Mouse (Mus musculus): ENCODE data around the gene Gpr141. TPM values are rescaled to one million over a fixed set of nuclear protein-coding genes. Genes with fewer than 3 reads are reported as not detected.
"Not testable (repeated sequence)": the region's sequence is repeated elsewhere in the genome, so short reads cannot be mapped to it uniquely, and the experiment has no call there.

Gpr141 gene
- polyA plus RNA-seq, 1 experiment = 0.01 TPM

DNA sequence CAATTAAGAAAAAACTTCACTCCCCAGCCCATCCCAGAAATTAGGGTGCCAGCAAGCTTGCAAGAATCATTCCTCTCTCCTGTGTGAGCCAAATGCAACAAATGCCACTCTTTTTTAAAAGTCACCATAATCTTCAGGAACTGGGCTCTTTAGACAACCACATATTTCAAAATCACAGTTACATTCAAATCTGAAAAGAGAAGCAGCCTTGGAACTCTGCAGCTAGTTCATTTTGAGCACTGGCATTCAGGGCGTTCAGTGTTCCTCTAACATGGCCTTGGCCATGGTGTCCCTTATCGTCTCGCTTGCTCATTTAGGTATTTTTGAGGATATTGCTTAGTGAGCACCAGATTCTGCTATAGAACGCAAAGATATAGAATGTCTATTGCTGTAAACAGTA is 4.1 kb downstream of the Gpr141 start:
- H3K79me2 ChIP-seq (ENCODE audit: control insufficient read depth, insufficient read depth) = no peaks in the 10 kb centered on the region
- H3K36me3 ChIP-seq (ENCODE audit: control insufficient read depth, insufficient read depth) = no peaks in the 10 kb centered on the region
- H3K79me3 ChIP-seq (ENCODE audit: low read depth) = no peaks in the 10 kb centered on the region
- TF ChIP-seq USF1 (IDR thresholded peaks at IDR 0.05; ENCODE audit: low read depth) (no peak), MYOG (IDR thresholded peaks at IDR 0.05; ENCODE audit: control insufficient read depth, extremely low read depth, insufficient read length) (no peak), CTCF (IDR thresholded peaks at IDR 0.05; ENCODE audit: control insufficient read depth, insufficient read depth, insufficient read length) (no peak), MYOD1 (IDR thresholded peaks at IDR 0.05; ENCODE audit: control insufficient read depth, insufficient read length, low read depth) (no peak), FOSL1 (IDR thresholded peaks at IDR 0.05; ENCODE audit: insufficient read depth, low read length, poor library complexity, severe bottlenecking) (no peak), MAX (IDR thresholded peaks at IDR 0.05) (no peak), CEBPB (IDR thresholded peaks at IDR 0.05; ENCODE audit: low read depth) (no peak)
- no peaks in the 10 kb centered on the region for H3K27me3 ChIP-seq (ENCODE audit: control insufficient read depth, insufficient read depth, insufficient read length)
- no peak overlapping the region for H3K4me3 ChIP-seq (ENCODE audit: insufficient read depth, poor library complexity, severe bottlenecking)
- no peak overlapping the region for H3ac ChIP-seq (ENCODE audit: control insufficient read depth, insufficient read length, low read depth)

DNA sequence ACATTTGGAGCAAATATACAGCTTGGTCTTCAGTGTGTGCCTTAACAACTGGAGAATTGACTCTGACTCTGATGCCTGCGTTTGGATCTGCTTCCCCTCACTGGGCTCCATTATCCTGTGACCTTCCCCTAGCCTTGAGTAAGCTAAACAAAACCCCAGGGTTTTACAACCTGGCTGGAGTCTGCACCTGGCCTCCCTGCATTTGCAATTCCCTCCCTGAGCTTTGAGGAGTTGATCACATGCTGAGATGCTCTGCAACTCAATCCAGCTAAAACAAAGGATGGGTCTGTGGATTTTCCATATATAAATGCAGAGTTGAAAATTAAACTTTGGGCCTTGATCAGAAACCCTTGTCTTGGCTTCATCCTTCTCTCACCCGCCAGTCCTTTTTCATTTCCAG is 4.8 kb downstream of the Gpr141 start:
- no peaks in the 10 kb centered on the region for H3K79me2 ChIP-seq (ENCODE audit: control insufficient read depth, insufficient read depth)
- no peaks in the 10 kb centered on the region for H3K36me3 ChIP-seq (ENCODE audit: control insufficient read depth, insufficient read depth)
- H3K79me3 ChIP-seq (ENCODE audit: low read depth) = no peaks in the 10 kb centered on the region
- no peak overlapping the region for H3ac ChIP-seq (ENCODE audit: control insufficient read depth, insufficient read length, low read depth)
- H3K4me3 ChIP-seq (ENCODE audit: insufficient read depth, poor library complexity, severe bottlenecking) = no peak overlapping the region
- no peak for TF ChIP-seq FOSL1 (IDR thresholded peaks at IDR 0.05; ENCODE audit: insufficient read depth, low read length, poor library complexity, severe bottlenecking)
- TF ChIP-seq CEBPB (IDR thresholded peaks at IDR 0.05; ENCODE audit: low read depth) = no peak
- TF ChIP-seq MAX (IDR thresholded peaks at IDR 0.05) = no peak
- TF ChIP-seq MYOG (IDR thresholded peaks at IDR 0.05; ENCODE audit: control insufficient read depth, extremely low read depth, insufficient read length) = no peak
- no peak for TF ChIP-seq MYOD1 (IDR thresholded peaks at IDR 0.05; ENCODE audit: control insufficient read depth, insufficient read length, low read depth)
- no peak for TF ChIP-seq USF1 (IDR thresholded peaks at IDR 0.05; ENCODE audit: low read depth)
- no peaks in the 10 kb centered on the region for H3K27me3 ChIP-seq (ENCODE audit: control insufficient read depth, insufficient read depth, insufficient read length)

DNA sequence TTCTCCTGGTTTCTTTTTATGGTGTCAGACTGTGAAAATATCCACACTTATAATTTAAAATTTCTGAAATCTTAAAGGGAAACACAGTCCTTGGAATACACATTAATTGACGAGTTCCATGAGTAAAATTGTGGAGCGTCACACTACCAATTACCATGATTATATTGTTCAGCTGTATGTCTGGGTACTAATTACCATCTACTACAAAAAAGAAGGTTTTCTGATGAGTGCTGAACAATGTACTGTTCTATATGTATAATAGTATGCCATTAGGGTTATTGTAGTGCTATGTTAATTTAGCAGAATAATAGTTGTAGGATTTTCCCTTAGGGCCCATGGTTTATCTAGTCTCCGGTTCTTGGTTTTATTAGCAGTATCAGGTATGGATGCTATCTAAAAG is 29.1 kb downstream of the Gpr141 start:
- no peaks in the 10 kb centered on the region for H3K36me3 ChIP-seq (ENCODE audit: control insufficient read depth, insufficient read depth)
- H3K4me3 ChIP-seq (ENCODE audit: insufficient read depth, poor library complexity, severe bottlenecking) = no peak overlapping the region
- no peak overlapping the region for H3ac ChIP-seq (ENCODE audit: control insufficient read depth, insufficient read length, low read depth)
- no peaks in the 10 kb centered on the region for H3K79me3 ChIP-seq (ENCODE audit: low read depth)
- no peaks in the 10 kb centered on the region for H3K79me2 ChIP-seq (ENCODE audit: control insufficient read depth, insufficient read depth)
- TF ChIP-seq FOSL1 (IDR thresholded peaks at IDR 0.05; ENCODE audit: insufficient read depth, low read length, poor library complexity, severe bottlenecking) = no peak
- no peak for TF ChIP-seq MYOD1 (IDR thresholded peaks at IDR 0.05; ENCODE audit: control insufficient read depth, insufficient read length, low read depth)
- no peak for TF ChIP-seq MYOG (IDR thresholded peaks at IDR 0.05; ENCODE audit: control insufficient read depth, extremely low read depth, insufficient read length)
- TF ChIP-seq USF1 (IDR thresholded peaks at IDR 0.05; ENCODE audit: low read depth) = no peak
- no peak for TF ChIP-seq MAX (IDR thresholded peaks at IDR 0.05)
- no peak for TF ChIP-seq CTCF (IDR thresholded peaks at IDR 0.05; ENCODE audit: control insufficient read depth, insufficient read depth, insufficient read length)
- no peak for TF ChIP-seq CEBPB (IDR thresholded peaks at IDR 0.05; ENCODE audit: low read depth)
- no peaks in the 10 kb centered on the region for H3K27me3 ChIP-seq (ENCODE audit: control insufficient read depth, insufficient read depth, insufficient read length)

DNA sequence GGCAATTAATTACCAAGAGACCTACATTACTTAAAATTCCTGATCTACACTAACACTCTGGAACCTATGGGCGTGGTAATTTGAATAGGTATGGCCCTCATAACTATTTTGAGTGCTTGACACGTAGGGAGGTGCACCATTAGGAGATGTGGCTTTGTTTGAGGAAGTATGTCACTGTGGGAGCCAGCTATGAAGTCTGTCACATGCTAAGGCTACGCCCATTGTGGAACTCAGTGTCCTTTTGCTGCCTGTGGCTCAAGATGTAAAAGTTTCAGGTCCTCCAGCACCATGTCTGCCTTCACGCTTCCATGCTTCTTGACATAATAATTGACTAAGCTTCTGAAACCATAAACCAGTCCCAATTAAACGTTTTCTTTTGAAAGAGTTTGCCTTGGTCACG is 29.6 kb downstream of the Gpr141 start:
- TF ChIP-seq MYOD1 (IDR thresholded peaks at IDR 0.05; ENCODE audit: control insufficient read depth, insufficient read length, low read depth) (no peak), MAX (IDR thresholded peaks at IDR 0.05) (no peak), MYOG (IDR thresholded peaks at IDR 0.05; ENCODE audit: control insufficient read depth, extremely low read depth, insufficient read length) (no peak), USF1 (IDR thresholded peaks at IDR 0.05; ENCODE audit: low read depth) (no peak), CEBPB (IDR thresholded peaks at IDR 0.05; ENCODE audit: low read depth) (no peak), FOSL1 (IDR thresholded peaks at IDR 0.05; ENCODE audit: insufficient read depth, low read length, poor library complexity, severe bottlenecking) (no peak)
- Histone ChIP-seq H3K79me2 (ENCODE audit: control insufficient read depth, insufficient read depth) (no peaks in the 10 kb centered on the region), H3K4me3 (ENCODE audit: insufficient read depth, poor library complexity, severe bottlenecking) (no peak overlapping the region)

DNA sequence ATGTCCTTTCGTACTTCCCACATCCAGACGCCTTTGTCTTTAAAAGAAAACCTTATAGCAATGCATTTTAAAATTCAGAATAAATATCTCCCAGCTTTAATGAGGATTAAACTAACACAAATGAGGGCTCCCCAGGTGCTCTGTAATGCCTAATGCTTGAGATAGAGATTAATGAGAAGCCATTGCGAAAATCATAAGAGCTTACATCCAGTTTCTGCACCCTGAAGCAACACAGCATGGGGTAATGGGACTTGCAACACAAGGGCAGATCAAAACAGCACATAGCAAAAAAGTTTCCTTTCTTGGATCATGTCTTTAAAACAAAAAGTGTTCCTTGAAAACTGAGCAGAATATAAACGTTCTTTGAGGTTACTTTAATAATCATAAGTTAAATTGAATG is 30.3 kb downstream of the Gpr141 start:
- Histone ChIP-seq H3K79me3 (ENCODE audit: low read depth) (no peaks in the 10 kb centered on the region), H3K27me3 (ENCODE audit: control insufficient read depth, insufficient read depth, insufficient read length) (no peaks in the 10 kb centered on the region), H3K36me3 (ENCODE audit: control insufficient read depth, insufficient read depth) (no peaks in the 10 kb centered on the region), H3K79me2 (ENCODE audit: control insufficient read depth, insufficient read depth) (no peaks in the 10 kb centered on the region), H3ac (ENCODE audit: control insufficient read depth, insufficient read length, low read depth) (no peak overlapping the region), H3K4me3 (ENCODE audit: insufficient read depth, poor library complexity, severe bottlenecking) (no peak overlapping the region)
- TF ChIP-seq USF1 (IDR thresholded peaks at IDR 0.05; ENCODE audit: low read depth) (no peak), MAX (IDR thresholded peaks at IDR 0.05) (no peak)

More for the DNA sequence above, 29.6 kb downstream of the Gpr141 start:
- Histone ChIP-seq H3K79me3 (ENCODE audit: low read depth) (no peaks in the 10 kb centered on the region), H3K27me3 (ENCODE audit: control insufficient read depth, insufficient read depth, insufficient read length) (no peaks in the 10 kb centered on the region), H3ac (ENCODE audit: control insufficient read depth, insufficient read length, low read depth) (no peak overlapping the region), H3K36me3 (ENCODE audit: control insufficient read depth, insufficient read depth) (no peaks in the 10 kb centered on the region)

DNA sequence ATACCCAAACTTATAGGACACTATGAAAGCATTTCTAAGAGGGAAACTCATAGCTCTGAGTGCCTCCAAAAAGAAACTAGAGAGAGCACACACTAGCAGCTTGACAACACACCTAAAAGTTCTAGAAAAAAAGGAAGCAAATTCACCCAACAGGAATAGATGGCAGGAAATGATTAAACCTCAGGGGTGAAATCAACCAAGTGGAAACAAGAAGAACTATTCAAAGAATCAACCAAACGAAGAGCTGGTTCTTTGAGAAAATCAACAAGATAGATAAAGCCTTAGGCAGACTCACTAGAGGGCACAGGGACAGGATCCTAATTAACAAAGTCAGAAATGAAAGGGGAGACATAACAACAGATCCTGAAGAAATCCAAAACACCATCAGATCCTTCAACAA is 36.1 kb downstream of the Gpr141 start:
- not testable (repeated sequence) for H3K4me3 ChIP-seq (ENCODE audit: insufficient read depth, poor library complexity, severe bottlenecking); H3K79me2 ChIP-seq (ENCODE audit: control insufficient read depth, insufficient read depth); H3ac ChIP-seq (ENCODE audit: control insufficient read depth, insufficient read length, low read depth); H3K27me3 ChIP-seq (ENCODE audit: control insufficient read depth, insufficient read depth, insufficient read length); H3K79me3 ChIP-seq (ENCODE audit: low read depth); H3K36me3 ChIP-seq (ENCODE audit: control insufficient read depth, insufficient read depth)
